8 mouse cellular contexts compared by ENCODE assay signal in genomic region chr5:66675189-66675890, GRCm38 (mm10). TPM values are rescaled to one million over a fixed set of nuclear protein-coding genes. Genes with fewer than 3 reads are reported as not detected.
A peak's percentile ranks its signal among the peaks of the same experiment; 100 is the strongest.
DNase-seq lines count a peak whose midpoint lies in the region; ATAC-seq and TF ChIP-seq lines count a peak whose summit lies in the region.

No protein-coding gene starts in this region.

- H3K9me3 ChIP-seq in heart, embryonic 11.5 days (replicated peaks; ENCODE audit: control insufficient read depth, low read length), result no peaks in the 10 kb centered on the region
- no peaks in the 10 kb centered on the region for H3K9me3 ChIP-seq in hindbrain, embryonic 10.5 days
- H3K9me3 ChIP-seq in limb, embryonic 15.5 days, result no peaks in the 10 kb centered on the region

- peaks cover 16% of the 10 kb centered on the region for H3K27me3 ChIP-seq in heart, embryonic 11.5 days (ENCODE audit: control insufficient read depth, insufficient read depth, low read length)
- no peaks in the 10 kb centered on the region for H3K27me3 ChIP-seq in cerebellum, adult 2 months (ENCODE audit: control insufficient read depth, insufficient read depth, low read length)
- H3K27me3 ChIP-seq in hindbrain, embryonic 10.5 days (ENCODE audit: insufficient read depth, poor library complexity, severe bottlenecking), result peaks cover 27% of the 10 kb centered on the region
- peaks cover 39% of the 10 kb centered on the region for H3K27me3 ChIP-seq in limb, embryonic 15.5 days

- DNase-seq in heart, postnatal 10 days, result no peak
- DNase-seq in cerebellum, adult 2 months, result peak; percentile 24 to 36
- no peak for DNase-seq in hindbrain, embryonic 10.5 days (ENCODE audit: low spot score)
- DNase-seq in right cerebral cortex, postnatal 14 days, result peak; percentile 64
- no peak for DNase-seq in spleen, postnatal 4 days (ENCODE audit: low spot score in 2 of 2)
- DNase-seq in kidney, adult 8-10 months, result no peak

- WGBS in heart, embryonic 11.5 days (ENCODE audit: insufficient replicate concordance), result 2% methylated on average over 18 of the region's 18 CpGs
- WGBS in cerebellum, adult 2 months, result 1% methylated on average over 18 of the region's 18 CpGs
- 2% methylated on average over 18 of the region's 18 CpGs for WGBS in hindbrain, embryonic 10.5 days
- WGBS in limb, embryonic 15.5 days, result 2% methylated on average over 18 of the region's 18 CpGs

- no peaks in the 10 kb centered on the region for H3K36me3 ChIP-seq in heart, embryonic 11.5 days (ENCODE audit: control insufficient read depth, insufficient read depth, low read length)
- H3K36me3 ChIP-seq in hindbrain, embryonic 10.5 days, result peaks cover 6% of the 10 kb centered on the region
- no peaks in the 10 kb centered on the region for H3K36me3 ChIP-seq in limb, embryonic 15.5 days

- peak overlapping the region; percentile 63 for H3K4me3 ChIP-seq in heart, embryonic 11.5 days (ENCODE audit: low read depth, low read length)
- peak overlapping the region; percentile 93 for H3K4me3 ChIP-seq in cerebellum, adult 2 months (replicated peaks; ENCODE audit: insufficient read depth, low read depth, low read length)
- peak overlapping the region; percentile 79 for H3K4me3 ChIP-seq in hindbrain, embryonic 10.5 days
- peak overlapping the region; percentile 53 for H3K4me3 ChIP-seq in limb, embryonic 15.5 days

- no peak overlapping the region for H3K9ac ChIP-seq in heart, embryonic 11.5 days (ENCODE audit: low read depth, low read length)
- H3K9ac ChIP-seq in limb, embryonic 15.5 days, result no peak overlapping the region

- peaks cover 6% of the 10 kb centered on the region; the same call in 1 of the 2 replicates for H3K4me1 ChIP-seq in heart, embryonic 11.5 days (ENCODE audit: control insufficient read depth, insufficient read depth, low read length)
- H3K4me1 ChIP-seq in cerebellum, adult 2 months (ENCODE audit: control insufficient read depth, insufficient read depth, low read length), result peaks cover 6% of the 10 kb centered on the region; the same call in 1 of the 2 replicates
- H3K4me1 ChIP-seq in hindbrain, embryonic 10.5 days (replicated peaks), result peaks cover 50% of the 10 kb centered on the region
- H3K4me1 ChIP-seq in limb, embryonic 15.5 days, result peaks cover 27% of the 10 kb centered on the region

- peak overlapping the region; percentile 81 for H3K4me2 ChIP-seq in heart, embryonic 11.5 days
- H3K4me2 ChIP-seq in limb, embryonic 15.5 days, result peak overlapping the region; percentile 99

- TF ChIP-seq CTCF in cerebellum, adult 2 months (IDR thresholded peaks at IDR 0.05; ENCODE audit: borderline replicate concordance, insufficient read depth, low read depth, low read length), result no peak

- no peak for ATAC-seq in heart, embryonic 11.5 days (replicated peaks; ENCODE audit: insufficient number of reproducible peaks, low FRiP score, low TSS enrichment)
- no peak for ATAC-seq in limb, embryonic 15.5 days (ENCODE audit: insufficient number of reproducible peaks, low FRiP score, low TSS enrichment, low read depth)

- TF ChIP-seq POLR2A in cerebellum, adult 2 months (IDR thresholded peaks at IDR 0.05; ENCODE audit: borderline replicate concordance, insufficient read depth, low read length), result no peak

- H3K27ac ChIP-seq in heart, embryonic 11.5 days (ENCODE audit: low read depth, low read length), result no peak overlapping the region
- no peak overlapping the region for H3K27ac ChIP-seq in cerebellum, adult 2 months (ENCODE audit: insufficient read depth, low read length)
- H3K27ac ChIP-seq in hindbrain, embryonic 10.5 days, result peak overlapping the region; percentile 89
- H3K27ac ChIP-seq in limb, embryonic 15.5 days, result no peak overlapping the region

- intact Hi-C loops in heart, postnatal 10 days (cut with DNase I), result no loop called here

RNA-seq across cellular contexts. Expression of gene Uchl1, which starts 0.6 kb away (rescaled TPM):
- polyA plus RNA-seq in heart, embryonic 11.5 days (2014; fragmentation: Nextera tagmentation; extraction: Ambion mirVana), result 128 and 136 TPM in 2 replicates
- total RNA-seq in heart, postnatal 10 days (2021), result 10 to 100 TPM; 19.6 to 21.5 TPM
- polyA plus RNA-seq in cerebellum, adult 2 months (2012; rRNA removed), result 709 and 904 TPM in 2 replicates
- 287 and 400 TPM in 2 replicates for polyA plus RNA-seq in hindbrain, embryonic 10.5 days (2016; fragmentation: Nextera tagmentation; extraction: Ambion mirVana)
- polyA plus RNA-seq in limb, embryonic 15.5 days (2015; fragmentation: Nextera tagmentation; extraction: Ambion mirVana), result 69.7 and 75.2 TPM in 2 replicates

RNA-seq across cellular contexts. Expression of gene Apbb2, which starts 56.8 kb away (rescaled TPM):
- polyA plus RNA-seq in heart, embryonic 11.5 days (2014; fragmentation: Nextera tagmentation; extraction: Ambion mirVana), result 25.9 and 28.0 TPM in 2 replicates
- 10 to 100 TPM; 67.6 to 69.2 TPM for total RNA-seq in heart, postnatal 10 days (2021)
- polyA plus RNA-seq in cerebellum, adult 2 months (2012; rRNA removed), result 34.7 and 36.1 TPM in 2 replicates
- 28.2 and 44.4 TPM in 2 replicates for polyA plus RNA-seq in hindbrain, embryonic 10.5 days (2016; fragmentation: Nextera tagmentation; extraction: Ambion mirVana)
- polyA plus RNA-seq in limb, embryonic 15.5 days (2015; fragmentation: Nextera tagmentation; extraction: Ambion mirVana), result 43.2 and 45.6 TPM in 2 replicates

Comparison
In these comparisons a context has a peak if more than half of its experiments do, and no peak if none do; other contexts are left out.
1. DNase-seq: peak in cerebellum, adult 2 months (2 of 2) and right cerebral cortex, postnatal 14 days (single experiment); none in heart, postnatal 10 days (0 of 2), hindbrain, embryonic 10.5 days (single experiment), spleen, postnatal 4 days (0 of 2) and kidney, adult 8-10 months (0 of 2).
2. Peak in every context shown above with its lines, with median percentiles within 50 percentile points of each other: H3K4me3 ChIP-seq.